In genomic region chr1:22632551-22632950, GRCm38 (mm10) we compare ENCODE assay signal across 23 mouse cellular contexts.
DNase-seq lines count a peak whose midpoint lies in the region; ATAC-seq and TF ChIP-seq lines count a peak whose summit lies in the region.
"Had no signal": no experiment of that assay in that cellular context is flagged by ENCODE, and none has a peak within 500 bp of the region (broad histone marks: within the 10 kb centered on the region; RNA-seq: fewer than 3 reads in every experiment).

No protein-coding gene starts in this region.

- 0 out of 2 replicates have a peak, but pooled peaks have one; percentile 24 for ATAC-seq in cerebellum, adult (ENCODE audit: insufficient number of reproducible peaks, low FRiP score, low TSS enrichment)
- ATAC-seq: forebrain, embryonic 13.5 days; forebrain, embryonic 16.5 days; intestine, embryonic 15.5 days; Patski had no signal

- peak overlapping the region; percentile 100 for H3K27ac ChIP-seq in cerebellum, adult 2 months (ENCODE audit: insufficient read depth, low read length)
- H3K27ac ChIP-seq: forebrain, embryonic 10.5 days; forebrain, embryonic 13.5 days; heart, adult 2 months; heart, embryonic 10.5 days; heart, embryonic 13.5 days; hindbrain, embryonic 14.5 days; intestine, embryonic 15.5 days had no signal

- no peak for DNase-seq in cerebellum, adult 8-10 months
- DNase-seq in cerebellum, adult 2 months, result peak; percentile 59 to 61
- DNase-seq in cerebellum, postnatal 4 days (ENCODE audit: low spot score in 2 of 2), result no peak
- peak; percentile 13 to 49 for DNase-seq in cerebellum, postnatal 10 days
- DNase-seq in Muller cell, postnatal 12 days (ENCODE audit: inconsistent ontology term), result no peak
- DNase-seq: adrenal gland, postnatal 10 days; adrenal gland, postnatal 36 days; gastrocnemius, postnatal 10 days; gastrocnemius, postnatal 36 days; heart, adult 2 months; heart, postnatal 14 days; heart, postnatal 4 days; kidney, adult 11 months; kidney, adult 9 months had no signal

- no peak overlapping the region for H3K4me3 ChIP-seq in cerebellum, adult 2 months (replicated peaks; ENCODE audit: insufficient read depth, low read depth, low read length)
- H3K4me3 ChIP-seq: forebrain, embryonic 10.5 days; forebrain, embryonic 13.5 days; heart, adult 2 months; heart, embryonic 10.5 days; heart, embryonic 13.5 days; intestine, embryonic 15.5 days had no signal

- H3K4me1 ChIP-seq in cerebellum, adult 2 months (ENCODE audit: control insufficient read depth, insufficient read depth, low read length), result peaks cover 13% of the 10 kb centered on the region
- H3K4me1 ChIP-seq: forebrain, embryonic 13.5 days; heart, embryonic 10.5 days; intestine, embryonic 15.5 days had no signal

- TF ChIP-seq CTCF in cerebellum, adult 2 months (IDR thresholded peaks at IDR 0.05; ENCODE audit: borderline replicate concordance, insufficient read depth, low read depth, low read length), result no peak

- H3K27me3 ChIP-seq in cerebellum, adult 2 months (ENCODE audit: control insufficient read depth, insufficient read depth, low read length), result no peaks in the 10 kb centered on the region
- H3K27me3 ChIP-seq: forebrain, embryonic 13.5 days; heart, embryonic 13.5 days; intestine, embryonic 15.5 days; Patski had no signal

- WGBS in cerebellum, adult 2 months, result 19% methylated on average over 7 of the region's 7 CpGs

- TF ChIP-seq POLR2A in cerebellum, adult 2 months (IDR thresholded peaks at IDR 0.05; ENCODE audit: borderline replicate concordance, insufficient read depth, low read length), result no peak

Comparison
In these comparisons a context has a peak if more than half of its experiments do, and no peak if none do; other contexts are left out.
1. DNase-seq: peak in cerebellum, adult 2 months (2 of 2) and cerebellum, postnatal 10 days (2 of 2); none in cerebellum, adult 8-10 months (single experiment), cerebellum, postnatal 4 days (0 of 2) and Muller cell, postnatal 12 days (single experiment).